Mouse (Mus musculus) lung, embryonic 16.5 days (tissue): ENCODE measurements around the gene Robo2. TPM values are rescaled to one million over a fixed set of nuclear protein-coding genes. Genes with fewer than 3 reads are reported as not detected.

Experiments
- ATAC-seq: fragments of 200-750 bp; cut with Nextera tagmentation; 2 replicates; pipeline ENCODE4 v1.8.0; 2017; ENCODE audit warnings: low read depth, mild to moderate bottlenecking, moderate library complexity
- H3K27ac ChIP-seq: fragments of 300-500 bp; sonication (generic); 2 replicates; pipeline ENCODE4 v1.5.1; 2014; ENCODE audit warnings: mild to moderate bottlenecking, control low read depth, low read length
- H3K27me3 ChIP-seq: fragments of 300-500 bp; sonication (generic); 2 replicates; pipeline ENCODE4 v1.6.1; 2014; ENCODE audit warnings: low read depth, low read length, mixed read lengths; ENCODE audit not compliant: control insufficient read depth, insufficient read depth
- H3K36me3 ChIP-seq: fragments of 300-500 bp; sonication (generic); 2 replicates; pipeline ENCODE4 v1.6.1; 2014; ENCODE audit warnings: low read length; ENCODE audit not compliant: control insufficient read depth, insufficient read depth
- H3K4me1 ChIP-seq: fragments of 300-500 bp; sonication (generic); replicated peaks from 2 replicates; pipeline ENCODE4 v1.6.1; 2014; ENCODE audit warnings: low read length, mixed read lengths; ENCODE audit not compliant: control insufficient read depth, insufficient read depth
- H3K4me2 ChIP-seq: fragments of 300-500 bp; sonication (generic); 2 replicates; pipeline ENCODE4 v1.6.1; 2014; ENCODE audit warnings: low read depth, low read length, control low read depth
- H3K4me3 ChIP-seq: fragments of 300-500 bp; sonication (generic); 2 replicates; pipeline ENCODE4 v1.5.1; 2014; ENCODE audit warnings: mild to moderate bottlenecking, low read length, control low read depth
- H3K9ac ChIP-seq: fragments of 300-500 bp; sonication (generic); 2 replicates; pipeline ENCODE4 v1.6.1; 2014; ENCODE audit warnings: low read length, control low read depth
- H3K9me3 ChIP-seq: fragments of 300-500 bp; sonication (generic); 2 replicates; pipeline ENCODE4 v1.6.1; 2016; ENCODE audit warnings: low read length; ENCODE audit not compliant: control insufficient read depth
- WGBS: fragments of 180-500 bp; shearing (Covaris S2); extraction: QIAGEN DNeasy Blood & Tissue Kit; methylation state at CpG from one replicate; pipeline ENCODE4 v1.1.7; 2014; 5-methylcytosine and 5-hydroxymethylcytosine counted together
- microRNA counts: library from miRNA; unstranded; fragments of <30 nt; microRNA quantifications from one replicate; lab custom pipeline; 2016
- microRNA-seq: library from miRNA; unstranded; fragments of <30 nt; microRNA quantifications from one replicate; pipeline ENCODE4, GENCODE M21; 2016
- polyA plus RNA-seq: library from polyadenylated mRNA; unstranded; fragments of >200 nt; fragmentation: Nextera tagmentation; extraction: Ambion mirVana; gene quantifications from 2 replicates; pipeline ENCODE4 v1.2.1, GENCODE M21; 2015

Robo2 gene
- polyA plus RNA-seq, 1 experiment from 2014 or later = 45.3 TPM

DNA sequence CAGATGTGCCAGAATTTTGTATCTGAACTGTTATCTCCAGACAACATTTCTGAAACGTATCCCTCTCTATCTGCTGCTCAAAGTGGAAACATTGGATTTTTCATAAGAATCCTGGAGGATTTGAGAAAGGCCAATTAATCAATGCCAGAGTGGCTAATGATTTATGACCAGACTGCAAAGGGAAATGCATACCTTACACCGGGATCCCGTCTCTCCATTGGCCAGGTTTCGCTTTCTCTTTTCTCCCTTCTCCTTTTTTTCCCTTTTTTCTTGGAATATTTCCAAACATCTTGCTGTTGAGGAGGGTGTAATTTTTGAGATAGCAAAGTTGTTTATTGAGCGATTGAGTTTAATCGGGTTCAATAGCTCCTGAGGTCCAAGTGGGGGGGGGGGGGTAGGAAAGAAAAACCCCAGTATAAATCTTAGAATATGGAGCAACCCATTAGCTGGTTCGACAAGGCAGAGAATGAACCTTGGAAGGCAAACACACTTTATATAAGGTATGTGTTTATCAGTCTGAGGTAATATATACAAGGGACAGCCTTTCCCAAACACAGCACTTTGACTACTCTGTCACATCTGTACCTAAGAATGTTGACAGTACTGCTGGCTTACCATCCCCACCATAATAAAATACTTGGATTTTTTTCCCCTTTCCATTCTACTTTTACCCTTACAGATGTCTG, 542.0 kb downstream of the Robo2 start:
- H3K27me3 ChIP-seq = no peaks in the 10 kb centered on the region
- no peak for ATAC-seq
- peak overlapping the region; percentile 43 for H3K4me2 ChIP-seq

DNA sequence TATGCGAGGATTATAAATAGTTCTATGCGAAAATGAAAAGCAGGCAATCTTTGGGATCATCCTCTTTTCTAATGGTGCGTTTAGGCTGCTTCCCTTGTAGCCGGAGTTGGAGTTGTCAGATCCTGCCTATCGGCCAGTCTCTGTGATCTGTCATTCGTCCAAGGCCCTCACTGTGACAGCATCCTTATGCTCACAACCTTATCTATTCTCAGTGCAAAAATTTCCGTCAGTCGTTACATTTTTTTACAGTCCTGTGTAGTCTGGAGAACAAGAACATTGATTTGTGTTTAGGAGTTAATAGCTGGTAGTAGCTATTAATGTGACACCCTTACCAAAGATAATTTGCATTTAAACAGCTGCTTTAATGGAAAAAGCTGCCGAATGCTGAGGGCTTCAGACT, 547.0 kb downstream of the Robo2 start:
- no peak overlapping the region for H3K4me2 ChIP-seq
- no peak overlapping the region for H3K27ac ChIP-seq
- H3K9me3 ChIP-seq = no peaks in the 10 kb centered on the region
- WGBS = 37% methylated on average over 9 of the region's 9 CpGs
- no peaks in the 10 kb centered on the region for H3K27me3 ChIP-seq
- H3K4me3 ChIP-seq = no peak overlapping the region
- no peaks in the 10 kb centered on the region for H3K4me1 ChIP-seq
- H3K9ac ChIP-seq = no peak overlapping the region
- ATAC-seq = no peak
- no peaks in the 10 kb centered on the region for H3K36me3 ChIP-seq

More for the DNA sequence above, 542.0 kb downstream of the Robo2 start:
- Histone ChIP-seq H3K9ac (no peak overlapping the region), H3K9me3 (no peaks in the 10 kb centered on the region), H3K27ac (no peak overlapping the region), H3K36me3 (no peaks in the 10 kb centered on the region), H3K4me3 (no peak overlapping the region), H3K4me1 (0 out of 2 replicates have a peak, but pooled peaks cover 3% of the 10 kb centered on the region)
- WGBS = 19% methylated on average over 7 of the region's 7 CpGs

DNA sequence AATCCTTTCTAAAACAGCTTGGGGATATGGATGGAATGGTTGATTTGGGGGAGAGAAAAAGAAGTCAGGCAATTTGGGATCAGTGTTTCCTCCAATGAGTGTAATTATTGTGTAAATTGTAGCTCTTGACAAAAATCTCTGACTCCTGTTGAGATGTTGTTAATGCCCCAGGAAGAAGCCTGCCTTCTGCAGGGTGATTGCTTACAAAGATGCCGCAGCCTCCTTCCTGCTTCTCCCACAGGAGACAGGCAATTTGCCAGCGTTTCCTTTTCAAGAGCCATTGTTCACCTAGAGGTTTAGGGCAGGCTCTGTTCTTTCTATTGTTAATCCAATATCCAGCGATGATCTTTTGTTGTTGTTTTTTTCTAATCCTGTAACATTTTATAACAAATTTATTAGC, 547.9 kb downstream of the Robo2 start:
- Histone ChIP-seq H3K4me1 (no peaks in the 10 kb centered on the region), H3K4me3 (no peak overlapping the region), H3K27me3 (no peaks in the 10 kb centered on the region), H3K9ac (no peak overlapping the region), H3K4me2 (no peak overlapping the region), H3K9me3 (no peaks in the 10 kb centered on the region), H3K27ac (no peak overlapping the region), H3K36me3 (no peaks in the 10 kb centered on the region)
- ATAC-seq = no peak
- WGBS = 24% methylated on average over 3 of the region's 3 CpGs

DNA sequence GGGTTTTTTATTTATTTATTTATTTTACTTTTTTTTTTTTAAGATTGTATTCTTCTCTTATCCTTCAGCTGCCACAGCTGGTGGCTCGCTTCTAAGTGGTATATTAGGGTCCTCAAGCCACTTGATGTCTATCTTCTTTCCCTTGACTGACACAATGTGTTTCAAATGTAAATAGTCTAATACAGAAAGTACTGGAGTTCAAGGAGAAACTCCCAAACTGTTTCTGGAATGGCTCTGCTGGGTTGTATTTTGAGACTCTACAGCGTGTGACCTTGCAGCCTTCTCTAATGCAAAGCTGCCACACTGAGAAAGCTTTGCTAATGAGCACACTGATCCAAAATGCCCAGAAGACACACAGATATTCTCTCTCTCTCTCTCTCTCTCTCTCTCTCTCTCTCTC, 552.9 kb downstream of the Robo2 start:
- Histone ChIP-seq H3K4me3 (no peak overlapping the region), H3K36me3 (no peaks in the 10 kb centered on the region), H3K4me2 (no peak overlapping the region), H3K9me3 (no peaks in the 10 kb centered on the region), H3K9ac (no peak overlapping the region), H3K27me3 (no peaks in the 10 kb centered on the region), H3K4me1 (no peaks in the 10 kb centered on the region), H3K27ac (no peak overlapping the region)
- WGBS = 76% methylated on average over 2 of the region's 2 CpGs
- ATAC-seq = no peak

DNA sequence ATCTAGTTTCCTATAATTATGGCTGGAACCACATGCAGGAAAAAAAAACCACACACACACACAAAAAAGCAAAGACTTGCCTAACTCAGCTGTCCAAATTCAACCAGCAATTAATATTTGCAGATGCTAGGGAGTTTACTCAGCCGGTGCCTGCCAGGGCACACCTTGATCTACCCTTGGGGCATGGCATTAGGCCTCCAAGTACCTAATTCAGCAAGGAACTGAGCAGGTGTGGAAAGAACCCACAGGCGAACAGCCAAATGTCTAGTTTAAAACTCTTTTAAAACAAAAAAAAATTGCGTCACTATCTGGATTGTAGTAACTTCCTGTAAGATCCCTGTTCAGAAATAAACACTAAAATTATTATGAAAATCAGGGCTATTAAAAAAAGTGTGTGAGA, 555.8 kb downstream of the Robo2 start:
- Histone ChIP-seq H3K4me3 (no peak overlapping the region), H3K4me1 (no peaks in the 10 kb centered on the region), H3K4me2 (no peak overlapping the region), H3K27ac (no peak overlapping the region), H3K9me3 (no peaks in the 10 kb centered on the region), H3K9ac (no peak overlapping the region), H3K27me3 (no peaks in the 10 kb centered on the region), H3K36me3 (no peaks in the 10 kb centered on the region)
- 74% methylated on average over 3 of the region's 3 CpGs for WGBS
- ATAC-seq = no peak

MicroRNAs encoded within 50 kb of the gene (microRNA counts, 519-probe panel; counts per million panel counts)
- 2,084 counts per million, percentile 36 among the panel's probes with 10 or more counts for microRNA mmu-miR-691 (lab: Ali Mortazavi, UCI)

Small RNAs within 50 kb of the gene (microRNA-seq; reads per million reads assigned to microRNA genes)
- gene Gm24272 = not detected
- not detected for gene Mir691
